Mouse (Mus musculus) heart, adult 10 weeks (tissue): ENCODE measurements around the gene Fry. TPM values are rescaled to one million over a fixed set of nuclear protein-coding genes. Genes with fewer than 3 reads are reported as not detected.

Experiments
- polyA plus RNA-seq: library from polyadenylated mRNA; stranded (reverse); fragments of 350-450 nt; fragmentation: Illumina TruSeq; extraction: RNeasy Lipid Tissue Mini Kit (QIAGEN cat#74804); gene quantifications from one replicate; pipeline ENCODE4 v1.2.3, GENCODE M21; 2014; ENCODE audit warnings: low read depth, low replicate concordance

Gene Fry
- polyA plus RNA-seq: 45.7 TPM

GRCm38 (mm10) chr5:150118455-150119241 is at the start of gene Fry:
Gene Fry (plus strand): TSS chr5:150118645.

GRCm38 (mm10) chr5:150518064-150518463 is 399.6 kb downstream of the Fry start, which contains the start of gene Zar1l:
Gene Zar1l (minus strand): TSS chr5:150518164.

GRCm38 (mm10) chr5:150521937-150522866 is 403.8 kb downstream of the Fry start, which contains the start of gene Brca2:
Gene Brca2 (plus strand): TSS chr5:150522630.

Other genes with a start within 250 kb of the Fry start
- not detected for gene Rxfp2, start 100.0 kb upstream of the Fry start, polyA plus RNA-seq